Mouse (Mus musculus): ENCODE results near the gene Kcna4.
A peak's percentile ranks its signal among the peaks of the same experiment; 100 is the strongest.

Kcna4 gene

GRCm38 (mm10) chr2:107289990-107290696, at the start of gene Kcna4:
Gene Kcna4, plus strand, starts transcription at chr2:107290639.
- peak; percentile 57 for DNase-seq (ENCODE audit: low read depth, low spot score)

GRCm38 (mm10) chr2:107258091-107258490, 32.3 kb upstream of the Kcna4 start:
- no peak for DNase-seq (ENCODE audit: low read depth, low spot score)

DNA sequence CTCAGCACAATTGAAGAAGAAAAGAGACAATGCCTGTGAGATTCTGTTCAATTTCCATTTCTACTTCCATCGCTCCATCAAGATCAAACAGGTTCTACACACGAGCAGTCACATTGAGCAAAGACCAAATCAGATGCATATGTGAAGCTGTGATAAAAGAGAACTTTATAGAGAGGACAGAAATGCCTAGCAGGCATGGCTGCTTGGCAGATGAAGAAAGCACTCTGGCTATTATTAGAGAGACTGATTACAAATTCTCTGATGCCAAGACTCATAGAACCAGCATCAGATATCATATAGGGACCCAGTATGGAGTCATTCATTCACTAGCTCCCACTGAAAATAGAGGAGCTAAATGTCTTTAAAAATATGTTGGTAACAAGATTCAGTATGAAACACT, 24.2 kb upstream of the Kcna4 start:
- DNase-seq (ENCODE audit: low read depth, low spot score), result no peak

- DNase-seq (ENCODE audit: low read depth, low spot score), result no peak
Observed at GRCm38 (mm10) chr2:107270050-107270449, 20.4 kb upstream of the Kcna4 start.

DNA sequence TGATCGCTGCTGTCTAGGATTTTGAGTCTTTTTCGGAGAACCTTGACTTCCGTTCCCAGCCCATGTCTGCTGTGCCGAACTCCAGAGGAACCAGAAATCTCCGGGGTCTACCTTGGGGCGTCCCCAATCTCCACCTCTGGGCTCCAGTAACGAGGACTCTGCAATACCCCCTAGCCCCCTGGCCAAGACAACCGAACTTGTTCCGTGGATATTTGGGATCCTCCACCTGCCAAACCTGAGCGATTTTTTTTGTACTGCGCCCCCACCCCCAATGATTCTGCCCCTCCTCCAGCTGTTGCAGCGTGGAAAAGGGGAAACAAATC, 219 bp downstream of the Kcna4 start:
- DNase-seq (ENCODE audit: low read depth, low spot score), result no peak

GRCm38 (mm10) chr2:107291142-107291541, 703 bp downstream of the Kcna4 start:
- DNase-seq (ENCODE audit: low read depth, low spot score), result no peak

DNA sequence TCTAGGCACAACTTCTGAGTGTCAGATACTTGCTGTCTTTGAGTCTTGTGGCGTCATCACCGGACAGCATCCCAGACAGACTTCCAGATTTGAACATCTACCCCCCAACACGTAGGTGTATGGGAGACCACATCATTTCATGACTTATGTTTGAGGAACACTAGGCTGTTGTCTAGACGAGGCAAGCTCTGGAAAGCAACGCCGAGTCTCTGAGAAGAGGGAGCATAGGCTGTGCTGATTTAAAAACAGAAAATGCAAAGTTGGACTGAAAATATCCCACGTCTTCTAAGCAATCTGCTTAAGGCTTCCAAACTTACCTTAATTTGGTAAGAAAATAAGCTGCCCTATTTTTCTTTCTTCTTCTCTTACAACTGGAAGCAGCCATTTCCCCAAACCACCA, 4.1 kb downstream of the Kcna4 start:
- no peak for DNase-seq (ENCODE audit: low read depth, low spot score)

DNA sequence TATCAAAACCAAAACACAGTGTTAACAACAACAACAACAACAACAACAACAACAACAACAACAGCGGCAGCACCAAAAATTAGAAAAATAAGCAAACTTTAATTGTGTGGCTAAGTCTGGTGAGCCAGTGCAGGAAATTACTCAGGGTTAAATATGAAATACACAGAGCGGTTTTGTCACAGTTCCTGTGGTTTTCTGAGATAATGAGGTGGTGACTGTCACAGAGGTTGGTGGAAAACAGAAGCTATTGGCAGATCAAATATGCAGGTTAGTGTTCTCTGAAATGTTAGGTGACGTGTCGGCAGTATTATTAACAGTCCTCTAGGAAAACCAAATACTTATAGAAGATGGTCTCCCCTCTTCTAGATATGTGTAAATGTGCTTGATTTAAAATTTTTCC, 11.4 kb downstream of the Kcna4 start:
- no peak for DNase-seq (ENCODE audit: low read depth, low spot score)

GRCm38 (mm10) chr2:107304707-107305106, 14.3 kb downstream of the Kcna4 start:
- no peak for DNase-seq (ENCODE audit: low read depth, low spot score)

GRCm38 (mm10) chr2:107306077-107306476, 15.6 kb downstream of the Kcna4 start:
- DNase-seq (ENCODE audit: low read depth, low spot score), result no peak

GRCm38 (mm10) chr2:107318636-107319035, 28.2 kb downstream of the Kcna4 start:
- DNase-seq (ENCODE audit: low read depth, low spot score), result no peak

GRCm38 (mm10) chr2:107321596-107322226, 31.3 kb downstream of the Kcna4 start:
- no peak for DNase-seq (ENCODE audit: low read depth, low spot score)

DNA sequence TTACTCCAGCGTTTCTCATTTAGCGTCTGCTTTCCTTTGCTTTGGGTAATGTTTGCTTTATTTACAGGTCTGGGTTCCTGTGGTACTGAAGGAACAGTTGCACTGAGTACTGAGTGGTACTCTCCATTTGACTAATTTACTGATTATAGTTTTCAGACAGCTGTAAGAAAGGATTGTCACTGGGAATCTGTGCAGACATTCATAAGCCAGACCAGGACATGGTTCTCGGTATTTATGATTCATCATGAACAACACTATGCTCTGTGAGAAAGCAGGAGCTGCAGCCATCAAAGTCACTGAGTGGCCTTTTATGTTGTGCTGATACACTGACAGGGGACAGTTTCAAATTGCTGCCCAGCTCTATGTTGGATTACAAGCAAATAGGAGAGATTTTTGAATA, 33.7 kb downstream of the Kcna4 start:
- DNase-seq (ENCODE audit: low read depth, low spot score), result no peak

- no peak for DNase-seq (ENCODE audit: low read depth, low spot score)
Observed at GRCm38 (mm10) chr2:107327276-107327675, 36.8 kb downstream of the Kcna4 start.

DNA sequence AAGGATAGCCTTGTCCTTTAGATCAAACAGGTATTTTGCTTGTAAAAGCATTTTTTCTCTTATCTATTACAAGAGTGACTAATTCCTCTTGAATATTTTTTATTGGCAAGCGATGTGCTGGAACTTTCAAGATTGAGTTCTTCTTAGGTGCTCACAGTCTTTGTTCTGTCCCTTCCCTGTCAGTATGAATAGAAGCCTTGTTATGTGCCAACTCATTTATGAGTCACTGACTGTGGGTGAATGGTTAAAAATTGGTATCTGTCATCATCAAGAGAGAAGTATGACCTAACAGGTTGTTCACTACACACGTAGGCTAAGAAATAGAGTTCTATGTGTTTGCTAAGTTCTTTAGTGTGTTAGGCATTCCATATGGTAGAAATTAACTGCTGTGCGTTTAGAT, 50.9 kb downstream of the Kcna4 start:
- DNase-seq (ENCODE audit: low read depth, low spot score), result no peak

DNA sequence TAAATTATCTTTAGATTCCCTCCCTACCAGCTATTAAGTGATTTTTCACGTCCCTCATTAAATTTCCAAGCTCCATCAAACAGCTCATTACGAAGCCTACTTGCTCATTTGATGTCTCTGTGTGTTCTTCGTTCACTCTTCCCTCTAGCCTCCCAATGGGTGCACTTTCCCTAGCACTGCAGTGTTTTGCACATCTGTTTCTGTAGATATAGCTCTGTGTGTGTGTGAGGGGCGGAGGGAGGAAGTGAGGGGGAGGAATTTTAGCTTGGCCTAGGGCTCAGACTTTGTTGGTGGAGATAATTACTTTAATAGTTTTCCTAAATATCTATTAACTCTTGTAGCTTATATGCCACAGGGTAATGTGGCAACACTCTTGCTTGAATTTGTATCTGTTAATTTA, 54.4 kb downstream of the Kcna4 start:
- no peak for DNase-seq (ENCODE audit: low read depth, low spot score)

DNA sequence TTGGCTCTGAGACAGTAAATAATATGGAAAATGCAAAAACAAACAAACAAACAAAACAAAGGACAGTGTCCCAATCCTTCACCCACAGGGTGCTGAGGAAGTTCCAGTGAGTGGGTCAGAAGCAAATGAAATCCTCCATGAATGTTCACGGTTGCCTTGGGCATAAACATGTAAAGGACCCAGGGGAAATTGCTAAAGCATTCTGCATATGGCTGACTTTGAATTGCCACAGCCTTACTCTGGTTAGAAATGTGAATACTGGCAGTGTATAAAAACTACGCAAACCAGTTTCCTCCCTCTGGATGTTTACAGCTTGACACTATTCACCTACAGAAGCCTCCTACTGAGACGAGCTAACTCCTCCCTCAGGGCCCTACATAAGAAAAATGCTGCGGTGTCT, 54.9 kb downstream of the Kcna4 start:
- no peak for DNase-seq (ENCODE audit: low read depth, low spot score)
